Mouse (Mus musculus) intestine, embryonic 16.5 days (tissue): ENCODE results near the gene Slc30a6. TPM values are rescaled to one million over a fixed set of nuclear protein-coding genes. Genes with fewer than 3 reads are reported as not detected.

Experiments
- ATAC-seq: fragments of 200-750 bp; cut with Nextera tagmentation; 2 replicates; pipeline ENCODE4 v1.8.0; 2017; ENCODE audit warnings: moderate TSS enrichment, moderate library complexity
- H3K27ac ChIP-seq: fragments of 300-500 bp; sonication (generic); 2 replicates; pipeline ENCODE4 v1.5.1; 2014; ENCODE audit warnings: mild to moderate bottlenecking, low read length
- H3K27me3 ChIP-seq: fragments of 300-500 bp; sonication (generic); replicated peaks from 2 replicates; pipeline ENCODE4 v1.6.1; 2014; ENCODE audit warnings: low read length, control low read depth, mixed read lengths; ENCODE audit not compliant: control insufficient read depth, insufficient read depth
- H3K36me3 ChIP-seq: fragments of 300-500 bp; sonication (generic); 2 replicates; pipeline ENCODE4 v1.6.1; 2014; ENCODE audit warnings: low read length, control low read depth; ENCODE audit not compliant: control insufficient read depth, insufficient read depth
- H3K4me1 ChIP-seq: fragments of 300-500 bp; sonication (generic); 2 replicates; pipeline ENCODE4 v1.6.1; 2014; ENCODE audit warnings: low read length, control low read depth, mixed read lengths; ENCODE audit not compliant: control insufficient read depth, insufficient read depth
- H3K4me2 ChIP-seq: fragments of 300-500 bp; sonication (generic); 2 replicates; pipeline ENCODE4 v1.6.1; 2014; ENCODE audit warnings: low read depth, low read length, control low read depth
- H3K4me3 ChIP-seq: fragments of 300-500 bp; sonication (generic); 2 replicates; pipeline ENCODE4 v1.5.1; 2014; ENCODE audit warnings: mild to moderate bottlenecking, low read length
- H3K9ac ChIP-seq: fragments of 300-500 bp; sonication (generic); 2 replicates; pipeline ENCODE4 v1.6.1; 2014; ENCODE audit warnings: low read depth, low read length
- H3K9me3 ChIP-seq: fragments of 300-500 bp; sonication (generic); 2 replicates; pipeline ENCODE4 v1.6.1; 2016; ENCODE audit warnings: low read length, control low read depth; ENCODE audit not compliant: control insufficient read depth
- WGBS: fragments of 180-500 bp; shearing (Covaris S2); extraction: QIAGEN DNeasy Blood & Tissue Kit; methylation state at CpG from one replicate; pipeline ENCODE4 v1.1.7; 2014; 5-methylcytosine and 5-hydroxymethylcytosine counted together
- polyA plus RNA-seq: library from polyadenylated mRNA; unstranded; fragments of >200 nt; fragmentation: Nextera tagmentation; extraction: Ambion mirVana; gene quantifications from 2 replicates; pipeline ENCODE4 v1.2.1, GENCODE M21; 2015

Gene Slc30a6
- 43.0 and 45.9 TPM in 2 replicates for polyA plus RNA-seq

DNA sequence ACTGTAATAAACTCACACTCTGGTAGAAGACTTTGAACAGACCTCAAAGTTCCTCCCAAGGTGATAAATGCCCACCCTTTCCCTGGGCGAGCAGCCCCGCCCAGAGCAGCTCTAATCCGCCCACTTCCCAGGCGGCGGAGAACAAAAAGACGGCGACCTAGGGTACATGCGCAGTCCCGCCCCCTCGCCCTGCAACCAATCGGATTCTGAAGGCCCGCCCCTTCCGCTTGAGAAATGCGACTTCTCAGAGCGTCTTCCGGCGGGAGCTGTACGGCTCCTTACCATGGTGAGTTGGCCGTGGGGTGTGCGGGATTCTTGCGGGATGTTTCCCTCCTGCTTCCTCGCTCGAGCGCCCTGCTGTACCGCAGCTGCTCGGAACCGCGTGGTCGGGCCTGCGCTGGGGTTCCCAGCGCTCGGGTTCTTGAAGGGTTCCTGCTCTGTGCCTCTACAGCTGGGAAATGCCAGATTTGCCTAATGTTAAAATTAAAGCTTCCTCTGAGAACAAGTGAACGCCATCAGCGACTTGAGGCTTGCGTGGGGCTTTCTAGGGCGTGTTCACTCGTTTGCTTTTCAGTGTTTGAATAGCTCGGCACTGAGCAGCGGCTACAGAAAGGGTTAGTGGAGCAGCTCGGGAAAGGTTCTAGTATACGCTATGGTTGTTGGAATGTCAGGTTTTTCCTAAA, at the start of gene Slc30a6:
Slc30a6 (plus strand) TSS at position 226 of the 683 bp plus-strand sequence.
- peak; percentile 99 for ATAC-seq
- Histone ChIP-seq H3K4me2 (peak within 1 kb of the TSS; percentile 68), H3K9ac (peak within 1 kb of the TSS; percentile 85), H3K36me3 (no peaks in the 10 kb centered on the region), H3K4me1 (peaks cover 12% of the 10 kb centered on the region), H3K4me3 (peak within 1 kb of the TSS; percentile 89), H3K9me3 (no peaks in the 10 kb centered on the region), H3K27me3 (no peaks in the 10 kb centered on the region), H3K27ac (peak within 1 kb of the TSS; percentile 95)
- under 1% methylated on average over 41 of the region's 41 CpGs for WGBS

DNA sequence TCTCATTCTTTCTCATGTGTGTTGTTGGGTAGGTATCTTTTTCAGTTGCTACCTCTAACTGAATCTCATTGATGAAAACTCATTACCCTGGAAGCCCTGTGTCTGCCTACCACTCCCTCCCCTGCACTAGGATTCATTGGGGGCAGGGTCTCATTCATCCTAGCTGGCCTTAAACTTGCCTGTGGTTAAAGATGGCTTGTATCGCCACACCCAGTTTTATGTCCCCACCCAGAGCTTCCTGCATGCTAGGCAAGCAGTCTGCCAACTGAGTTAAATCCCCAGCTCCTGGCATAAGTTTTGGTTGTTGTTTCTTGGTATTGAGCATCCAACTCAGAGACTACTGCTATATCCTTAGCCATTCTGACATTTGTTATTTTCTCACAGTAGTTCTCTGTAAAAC, 31.8 kb upstream of the Slc30a6 start:
- H3K36me3 ChIP-seq, result no peaks in the 10 kb centered on the region
- H3K4me3 ChIP-seq, result no peak overlapping the region
- H3K4me2 ChIP-seq, result no peak overlapping the region
- no peaks in the 10 kb centered on the region for H3K4me1 ChIP-seq
- whole genome bisulfite sequencing, result 79% methylated on average over 1 of the region's 1 CpGs
- ATAC-seq, result no peak
- H3K27ac ChIP-seq, result no peak overlapping the region
- H3K27me3 ChIP-seq, result no peaks in the 10 kb centered on the region
- H3K9ac ChIP-seq, result no peak overlapping the region
- no peaks in the 10 kb centered on the region for H3K9me3 ChIP-seq

DNA sequence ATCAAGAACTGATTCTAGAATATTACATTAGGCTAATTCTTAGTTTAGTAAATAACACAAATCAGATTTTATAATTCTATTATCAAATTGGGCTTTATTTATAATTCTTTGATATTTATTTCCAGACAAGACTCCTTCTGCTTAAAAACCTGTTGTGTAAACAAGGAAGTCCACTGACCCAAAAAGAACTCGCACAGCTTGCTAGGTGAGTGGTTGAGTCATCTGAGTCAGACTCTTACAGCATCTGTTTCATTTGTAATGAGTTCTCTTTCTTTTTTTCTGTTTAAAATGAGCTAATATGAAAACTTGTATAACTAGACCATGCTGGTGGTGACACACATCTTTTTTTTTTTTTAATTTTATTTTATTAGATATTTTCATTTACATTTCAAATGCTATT, 18.5 kb upstream of the Slc30a6 start:
- no peak for ATAC-seq
- H3K4me2 ChIP-seq, result no peak overlapping the region
- H3K9me3 ChIP-seq, result no peaks in the 10 kb centered on the region
- no peaks in the 10 kb centered on the region for H3K4me1 ChIP-seq
- H3K36me3 ChIP-seq, result peaks cover 3% of the 10 kb centered on the region; the same call in 1 of the 2 replicates
- 82% methylated on average over 1 of the region's 1 CpGs for WGBS
- H3K27ac ChIP-seq, result no peak overlapping the region
- no peak overlapping the region for H3K9ac ChIP-seq
- H3K4me3 ChIP-seq, result no peak overlapping the region
- no peaks in the 10 kb centered on the region for H3K27me3 ChIP-seq

DNA sequence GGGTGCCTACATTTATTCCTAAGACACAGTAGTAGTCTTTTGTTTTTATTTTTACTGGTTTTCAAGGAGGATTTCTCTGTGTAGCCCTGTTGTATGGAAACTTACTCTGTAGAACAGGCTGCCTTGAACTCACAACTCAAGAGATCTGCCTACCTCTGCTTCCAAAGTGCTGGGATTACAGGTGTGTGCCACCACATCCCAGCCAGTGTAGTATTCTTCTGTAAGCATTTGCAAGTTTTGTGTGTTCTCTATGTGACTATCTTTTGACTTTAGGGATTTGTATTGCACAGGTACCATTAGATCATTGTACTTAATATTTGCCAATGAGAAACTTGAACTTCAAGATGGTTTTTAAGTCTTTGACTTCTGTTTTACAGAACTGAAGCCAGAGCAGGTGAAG, 8.8 kb upstream of the Slc30a6 start:
- peaks cover 8% of the 10 kb centered on the region for H3K36me3 ChIP-seq

DNA sequence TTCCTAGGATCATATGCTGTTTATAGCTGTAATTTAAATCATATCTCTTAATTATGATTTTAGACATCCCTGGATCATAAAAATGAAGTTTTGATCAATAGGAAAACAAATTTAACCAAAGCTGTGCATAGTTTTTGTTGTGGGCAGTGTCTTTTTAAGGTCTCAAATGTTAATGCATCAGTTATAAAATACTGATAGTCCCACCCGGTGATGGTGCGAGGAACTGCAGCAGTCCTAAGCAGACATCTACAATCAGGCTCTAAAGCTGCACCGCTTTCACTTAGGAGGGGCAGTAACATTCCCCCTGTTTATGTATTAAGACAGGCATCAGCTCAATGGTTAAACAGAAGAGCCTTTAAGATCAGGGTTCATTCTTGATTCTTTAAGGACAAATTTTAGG, 5.6 kb upstream of the Slc30a6 start:
- Histone ChIP-seq H3K27me3 (no peaks in the 10 kb centered on the region), H3K27ac (no peak overlapping the region), H3K9ac (no peak overlapping the region), H3K9me3 (no peaks in the 10 kb centered on the region), H3K36me3 (peaks cover 3% of the 10 kb centered on the region; the same call in 1 of the 2 replicates), H3K4me1 (peaks cover 3% of the 10 kb centered on the region; the same call in 1 of the 2 replicates), H3K4me3 (no peak overlapping the region), H3K4me2 (no peak overlapping the region)
- no peak for ATAC-seq
- WGBS, result 79% methylated on average over 3 of the region's 3 CpGs

More for the DNA sequence above, 8.8 kb upstream of the Slc30a6 start:
- H3K4me3 ChIP-seq, result no peak overlapping the region
- H3K9me3 ChIP-seq, result no peaks in the 10 kb centered on the region
- no peaks in the 10 kb centered on the region for H3K4me1 ChIP-seq
- ATAC-seq, result no peak
- no peak overlapping the region for H3K27ac ChIP-seq
- H3K9ac ChIP-seq, result no peak overlapping the region
- no peak overlapping the region for H3K4me2 ChIP-seq
- no peaks in the 10 kb centered on the region for H3K27me3 ChIP-seq

DNA sequence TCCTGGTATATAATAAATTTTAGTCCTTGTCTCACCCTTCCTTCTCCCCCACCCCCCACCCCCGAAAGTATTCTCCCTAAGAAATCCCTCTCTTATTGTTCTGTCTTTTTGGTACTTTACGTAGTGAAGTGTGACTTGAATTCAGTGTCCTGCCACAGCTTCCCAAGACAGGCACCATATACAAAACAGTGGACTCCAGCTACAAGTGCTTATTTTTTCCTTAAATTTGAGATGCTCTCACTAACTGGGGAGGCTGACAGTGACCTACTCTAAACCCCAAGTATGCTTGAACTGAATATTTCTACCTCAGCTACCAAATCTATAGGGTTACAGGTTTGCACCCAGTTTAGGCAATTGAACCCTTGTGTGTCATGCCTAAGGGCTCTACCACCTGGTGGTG, 1.0 kb upstream of the Slc30a6 start:
- peak overlapping the region; percentile 92 for H3K27ac ChIP-seq
- H3K36me3 ChIP-seq, result no peaks in the 10 kb centered on the region
- peak overlapping the region; percentile 89; the same call in 1 of the 2 replicates for H3K4me3 ChIP-seq
- peaks cover 12% of the 10 kb centered on the region for H3K4me1 ChIP-seq
- H3K27me3 ChIP-seq, result no peaks in the 10 kb centered on the region
- H3K9ac ChIP-seq, result no peak overlapping the region
- peak overlapping the region; percentile 67; the same call in 1 of the 2 replicates for H3K4me2 ChIP-seq
- 87% methylated on average over 2 of the region's 2 CpGs for WGBS
- no peaks in the 10 kb centered on the region for H3K9me3 ChIP-seq
- ATAC-seq, result 0 out of 2 replicates have a peak, but pooled peaks have one; percentile 2

DNA sequence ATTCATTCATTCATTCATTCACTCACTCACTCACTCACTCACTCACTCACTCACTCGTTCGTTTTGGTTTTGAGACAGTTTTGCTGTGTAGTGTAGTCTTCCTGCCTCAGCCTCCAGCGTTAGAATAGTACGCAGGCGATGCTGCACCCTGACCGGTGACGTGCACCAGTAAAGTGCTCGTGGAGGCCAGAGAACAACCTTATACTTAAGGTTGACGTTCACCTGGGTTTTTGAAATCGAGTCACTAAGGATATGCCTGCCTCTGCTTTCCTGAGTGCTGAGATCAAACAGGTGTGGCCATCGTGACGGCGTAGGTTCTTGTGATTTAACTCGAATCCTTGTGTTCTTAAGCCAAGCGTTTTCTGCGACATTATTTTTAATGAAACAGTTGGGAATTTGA, 553 bp upstream of the Slc30a6 start:
- H3K27me3 ChIP-seq, result no peaks in the 10 kb centered on the region
- H3K4me1 ChIP-seq, result peaks cover 12% of the 10 kb centered on the region
- ATAC-seq, result peak; percentile 77
- H3K36me3 ChIP-seq, result no peaks in the 10 kb centered on the region
- peak overlapping the region; percentile 66 for H3K9ac ChIP-seq
- peak overlapping the region; percentile 67 for H3K4me2 ChIP-seq
- 23% methylated on average over 16 of the region's 16 CpGs for WGBS
- H3K4me3 ChIP-seq, result peak overlapping the region; percentile 89
- no peaks in the 10 kb centered on the region for H3K9me3 ChIP-seq
- H3K27ac ChIP-seq, result peak overlapping the region; percentile 92

DNA sequence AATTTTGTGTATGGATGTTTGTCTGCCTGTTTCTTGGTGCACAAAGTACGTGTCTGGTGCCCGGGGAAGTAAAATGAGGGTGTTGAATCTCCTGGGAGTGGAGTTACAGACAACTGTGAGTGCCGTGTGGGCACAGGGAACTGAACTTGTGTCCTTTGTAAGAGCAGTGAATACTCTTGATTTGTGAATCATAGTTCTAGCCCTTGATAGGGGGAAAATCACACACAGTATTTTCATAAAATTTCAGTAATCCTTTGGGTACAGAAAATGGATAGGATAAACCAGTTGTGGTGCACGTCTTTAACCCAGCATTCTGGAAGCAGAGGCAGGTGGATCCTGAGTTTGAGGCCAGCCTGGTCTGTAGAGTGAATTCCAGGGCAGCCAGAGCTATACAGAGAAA, 1.4 kb downstream of the Slc30a6 start:
- WGBS, result 77% methylated on average over 4 of the region's 4 CpGs
- Histone ChIP-seq H3K4me3 (no peak overlapping the region), H3K9me3 (no peaks in the 10 kb centered on the region), H3K9ac (no peak overlapping the region), H3K27me3 (no peaks in the 10 kb centered on the region), H3K36me3 (no peaks in the 10 kb centered on the region), H3K4me2 (peak overlapping the region; percentile 68), H3K4me1 (peaks cover 12% of the 10 kb centered on the region), H3K27ac (no peak overlapping the region)
- ATAC-seq, result no peak

DNA sequence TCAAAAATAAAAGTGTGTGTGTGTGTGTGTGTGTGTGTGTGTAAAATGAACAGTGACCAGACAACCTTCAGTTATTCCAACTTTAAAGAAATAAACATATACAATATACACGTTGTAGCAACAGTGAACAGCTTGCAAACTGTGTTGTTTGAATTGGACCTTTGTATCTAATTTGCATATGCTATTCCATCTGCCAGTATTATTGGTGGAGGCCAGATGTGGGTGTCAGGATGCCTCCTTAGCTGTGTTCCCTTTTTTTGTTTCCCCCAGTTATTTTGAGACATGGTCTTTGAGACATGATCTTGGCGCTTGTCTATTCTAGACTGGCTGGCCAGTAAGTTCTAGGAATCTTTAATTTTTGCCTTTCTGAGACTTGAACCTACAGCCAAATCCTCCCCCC, 1.8 kb downstream of the Slc30a6 start:
- WGBS, result 80% methylated on average over 2 of the region's 2 CpGs
- Histone ChIP-seq H3K4me3 (no peak overlapping the region), H3K4me1 (peaks cover 12% of the 10 kb centered on the region), H3K27ac (no peak overlapping the region), H3K9me3 (no peaks in the 10 kb centered on the region), H3K4me2 (no peak overlapping the region), H3K36me3 (no peaks in the 10 kb centered on the region), H3K9ac (no peak overlapping the region), H3K27me3 (no peaks in the 10 kb centered on the region)
- no peak for ATAC-seq
